Mouse (Mus musculus) neural tube, embryonic 13.5 days (tissue): Measurements from ENCODE around the gene Rpl19. TPM values are rescaled to one million over a fixed set of nuclear protein-coding genes. Genes with fewer than 3 reads are reported as not detected.
A peak's percentile ranks its signal among the peaks of the same experiment; 100 is the strongest.

Source experiments
- ATAC-seq: fragments of 200-750 bp; cut with Nextera tagmentation; 2 replicates; pipeline ENCODE4 v1.8.0; 2017; ENCODE audit warnings: low read depth, mild to moderate bottlenecking, moderate TSS enrichment, moderate library complexity
- H3K27ac ChIP-seq: fragments of 300-500 bp; sonication (generic); replicated peaks from 2 replicates; pipeline ENCODE4 v1.5.1; 2015; ENCODE audit warnings: moderate library complexity, mild to moderate bottlenecking, inconsistent platforms
- H3K27me3 ChIP-seq: fragments of 300-500 bp; sonication (generic); 2 replicates; pipeline ENCODE4 v1.6.1; 2015; ENCODE audit warnings: mild to moderate bottlenecking, inconsistent platforms
- H3K36me3 ChIP-seq: fragments of 300-500 bp; sonication (generic); 2 replicates; pipeline ENCODE4 v1.6.1; 2015; ENCODE audit warnings: mild to moderate bottlenecking, inconsistent platforms
- H3K4me1 ChIP-seq: fragments of 300-500 bp; sonication (generic); replicated peaks from 2 replicates; pipeline ENCODE4 v1.6.1; 2015; ENCODE audit warnings: inconsistent platforms
- H3K4me2 ChIP-seq: fragments of 300-500 bp; sonication (generic); 2 replicates; pipeline ENCODE4 v1.6.1; 2015; ENCODE audit warnings: inconsistent platforms, mild to moderate bottlenecking, moderate library complexity
- H3K4me3 ChIP-seq: fragments of 300-500 bp; sonication (generic); 2 replicates; pipeline ENCODE4 v1.5.1; 2015; ENCODE audit warnings: mild to moderate bottlenecking, inconsistent platforms
- H3K9ac ChIP-seq: fragments of 300-500 bp; sonication (generic); 2 replicates; pipeline ENCODE4 v1.6.1; 2015; ENCODE audit warnings: moderate library complexity, mild to moderate bottlenecking, inconsistent platforms
- H3K9me3 ChIP-seq: fragments of 300-500 bp; sonication (generic); 2 replicates; pipeline ENCODE4 v1.6.1; 2016; ENCODE audit warnings: inconsistent platforms
- WGBS: fragments of 180-500 bp; shearing (Covaris S2); methylation state at CpG from one replicate; pipeline ENCODE4 v1.1.7; 2015; 5-methylcytosine and 5-hydroxymethylcytosine counted together
- polyA plus RNA-seq: library from polyadenylated mRNA; unstranded; fragments of >200 nt; fragmentation: Nextera tagmentation; extraction: Ambion mirVana; gene quantifications from 2 replicates; pipeline ENCODE4 v1.2.1, GENCODE M21; 2015

Rpl19 gene
- polyA plus RNA-seq, 1 experiment from 2014 or later = 722 TPM

DNA sequence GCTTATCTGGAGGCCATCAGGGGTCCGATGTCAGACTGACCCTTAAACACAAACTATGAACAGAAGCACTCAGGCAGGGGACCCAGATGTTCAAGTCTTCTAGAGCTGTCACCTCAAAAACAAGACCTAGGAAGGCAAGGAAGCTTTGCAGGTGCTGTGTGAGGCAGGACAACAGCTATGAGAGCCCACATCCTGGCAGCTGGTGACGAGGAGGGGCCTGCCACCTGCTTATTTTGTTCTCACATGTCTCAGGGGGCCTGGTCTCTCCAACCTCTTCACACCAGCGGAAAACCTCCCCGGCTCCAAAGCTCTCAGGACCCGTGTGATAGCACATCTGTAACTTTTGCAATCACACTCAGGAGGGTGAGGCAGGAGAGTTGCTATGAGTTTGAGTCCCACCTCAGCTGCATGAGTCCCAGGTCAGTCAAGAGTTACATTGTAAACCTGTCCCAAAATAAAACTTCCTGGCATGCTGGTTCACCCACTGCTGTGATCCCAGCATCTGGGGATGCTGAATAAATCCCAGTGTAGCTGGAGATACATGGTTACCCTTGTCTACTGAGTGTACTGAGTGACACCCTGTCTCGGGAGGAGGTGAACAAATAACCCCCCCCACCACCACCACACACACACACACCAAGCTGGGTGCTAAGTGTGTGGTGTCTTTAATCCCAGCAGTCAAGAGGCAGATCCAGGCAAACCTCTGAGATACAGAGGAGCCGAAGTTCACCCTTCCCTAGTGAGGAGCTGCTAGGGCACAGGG, 26.0 kb upstream of the Rpl19 start:
- H3K27me3 ChIP-seq = peaks cover 19% of the 10 kb centered on the region; the same call in 1 of the 2 replicates
- H3K4me2 ChIP-seq = no peak overlapping the region
- no peak for ATAC-seq
- no peaks in the 10 kb centered on the region for H3K9me3 ChIP-seq
- no peak overlapping the region for H3K27ac ChIP-seq
- peak overlapping the region; percentile 22; the same call in 1 of the 2 replicates for H3K9ac ChIP-seq
- H3K4me1 ChIP-seq = peaks cover 42% of the 10 kb centered on the region
- H3K36me3 ChIP-seq = peaks cover 31% of the 10 kb centered on the region
- no peak overlapping the region for H3K4me3 ChIP-seq
- WGBS = 33% methylated on average over 7 of the region's 7 CpGs

DNA sequence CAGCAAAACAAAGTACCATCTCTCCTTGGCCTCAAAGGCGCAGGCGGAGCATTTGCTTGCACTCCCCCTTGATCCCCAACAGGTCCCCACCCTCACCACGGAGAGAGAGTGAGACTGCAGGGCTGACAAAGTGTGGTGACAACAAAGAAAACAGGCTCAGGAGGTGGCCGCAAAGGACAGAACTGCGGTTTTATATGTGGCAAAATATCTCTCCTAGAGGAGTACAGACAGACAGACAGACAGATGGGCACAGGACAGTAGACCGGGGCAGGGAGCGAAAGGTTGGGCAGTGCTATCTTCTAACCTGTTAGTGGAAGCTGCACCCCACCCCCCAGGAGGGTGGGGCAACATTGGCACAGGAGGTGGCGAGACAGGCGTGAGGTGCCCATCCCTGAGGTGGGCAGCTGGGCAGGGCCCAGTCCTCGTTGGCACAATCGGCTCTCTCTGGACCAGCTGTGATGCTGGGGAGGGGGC, 25.1 kb upstream of the Rpl19 start:
- H3K4me3 ChIP-seq = no peak overlapping the region
- peaks cover 37% of the 10 kb centered on the region for H3K4me1 ChIP-seq
- no peak overlapping the region for H3K9ac ChIP-seq
- H3K9me3 ChIP-seq = no peaks in the 10 kb centered on the region
- ATAC-seq = no peak
- peaks cover 17% of the 10 kb centered on the region; the same call in 1 of the 2 replicates for H3K27me3 ChIP-seq
- no peak overlapping the region for H3K4me2 ChIP-seq
- H3K27ac ChIP-seq = no peak overlapping the region
- H3K36me3 ChIP-seq = peaks cover 39% of the 10 kb centered on the region
- 23% methylated on average over 11 of the region's 11 CpGs for WGBS

DNA sequence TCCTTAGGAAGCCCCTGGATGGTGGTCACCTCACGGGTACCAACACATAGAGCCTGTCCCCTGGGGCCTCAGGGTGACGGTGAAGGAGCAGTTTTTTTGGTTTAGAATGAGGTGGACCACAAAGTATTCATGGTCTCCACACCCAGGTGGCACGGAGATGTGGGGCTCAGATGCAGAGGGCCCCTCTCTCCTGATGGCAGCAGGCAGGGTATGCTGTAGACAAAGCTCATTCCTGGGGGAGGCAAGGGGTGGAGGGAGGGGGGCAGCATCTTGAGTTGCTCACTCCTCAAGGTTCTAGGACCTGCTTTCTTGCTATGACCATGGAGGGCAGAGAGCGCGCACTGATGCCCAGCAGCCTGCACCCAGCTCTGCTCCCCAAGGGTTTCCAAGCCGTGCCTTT, 24.5 kb upstream of the Rpl19 start:
- Histone ChIP-seq H3K4me1 (peaks cover 37% of the 10 kb centered on the region), H3K4me2 (no peak overlapping the region), H3K36me3 (peaks cover 44% of the 10 kb centered on the region), H3K9me3 (no peaks in the 10 kb centered on the region), H3K27ac (no peak overlapping the region), H3K4me3 (no peak overlapping the region), H3K27me3 (peaks cover 13% of the 10 kb centered on the region; the same call in 1 of the 2 replicates), H3K9ac (no peak overlapping the region)
- no peak for ATAC-seq
- 63% methylated on average over 6 of the region's 6 CpGs for WGBS

DNA sequence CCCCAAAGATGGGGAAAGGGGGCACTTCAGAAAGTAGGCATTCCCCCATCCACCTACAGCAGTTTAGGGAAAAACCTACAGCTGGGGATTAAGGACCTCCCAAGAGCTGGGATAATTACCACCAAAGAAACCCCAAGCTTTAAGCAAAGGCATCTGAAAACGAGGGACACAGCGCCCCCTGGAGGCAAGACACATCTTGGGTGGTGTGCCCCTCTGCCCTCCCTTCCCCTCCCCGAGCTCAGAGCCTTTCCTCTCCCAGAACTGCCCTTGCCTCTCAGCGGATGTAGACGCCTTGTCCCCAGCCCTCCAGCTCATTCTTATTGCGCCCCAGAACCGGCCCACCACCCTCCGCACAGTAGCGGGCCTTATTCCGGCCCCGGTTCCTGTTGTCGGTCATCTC, 23.9 kb upstream of the Rpl19 start:
- Histone ChIP-seq H3K9me3 (no peaks in the 10 kb centered on the region), H3K27ac (no peak overlapping the region), H3K4me2 (peak overlapping the region; percentile 21; the same call in 1 of the 2 replicates), H3K27me3 (peaks cover 13% of the 10 kb centered on the region; the same call in 1 of the 2 replicates), H3K4me3 (no peak overlapping the region), H3K4me1 (peaks cover 37% of the 10 kb centered on the region), H3K36me3 (peaks cover 51% of the 10 kb centered on the region), H3K9ac (0 out of 2 replicates have a peak overlapping the region, but pooled peaks have one; percentile 0)
- WGBS = 8% methylated on average over 12 of the region's 12 CpGs
- no peak for ATAC-seq

DNA sequence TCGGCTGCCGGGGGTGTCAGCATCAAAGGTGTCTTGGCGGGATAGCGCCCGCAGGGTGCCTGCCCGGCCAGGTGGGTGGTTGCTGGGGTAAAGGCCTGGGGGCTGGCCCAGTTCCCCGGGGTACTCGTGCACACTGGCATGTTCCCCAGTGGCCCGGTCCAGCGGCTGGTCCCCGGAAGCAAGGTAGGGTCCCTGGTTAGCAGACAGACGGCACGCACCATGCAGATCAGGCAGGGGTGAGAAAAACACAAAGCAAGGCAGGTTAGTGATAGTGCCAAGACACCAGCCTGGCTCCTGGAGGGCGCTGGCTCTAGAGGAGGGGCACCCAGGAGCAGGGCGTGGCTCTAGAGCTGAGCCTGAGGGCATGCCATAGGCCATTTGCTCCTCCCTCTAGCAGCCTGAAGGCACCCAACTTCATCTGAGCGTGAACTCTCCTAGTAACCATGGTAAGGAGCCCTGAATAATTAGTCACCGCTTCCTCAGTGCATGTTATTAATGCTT, 23.3 kb upstream of the Rpl19 start:
- peaks cover 37% of the 10 kb centered on the region for H3K4me1 ChIP-seq
- no peak for ATAC-seq
- 25% methylated on average over 17 of the region's 17 CpGs for WGBS
- no peaks in the 10 kb centered on the region for H3K9me3 ChIP-seq
- H3K27me3 ChIP-seq = peaks cover 13% of the 10 kb centered on the region; the same call in 1 of the 2 replicates
- H3K9ac ChIP-seq = 0 out of 2 replicates have a peak overlapping the region, but pooled peaks have one; percentile 0
- H3K36me3 ChIP-seq = peaks cover 57% of the 10 kb centered on the region
- H3K4me2 ChIP-seq = peak overlapping the region; percentile 21; the same call in 1 of the 2 replicates
- H3K27ac ChIP-seq = no peak overlapping the region
- no peak overlapping the region for H3K4me3 ChIP-seq

DNA sequence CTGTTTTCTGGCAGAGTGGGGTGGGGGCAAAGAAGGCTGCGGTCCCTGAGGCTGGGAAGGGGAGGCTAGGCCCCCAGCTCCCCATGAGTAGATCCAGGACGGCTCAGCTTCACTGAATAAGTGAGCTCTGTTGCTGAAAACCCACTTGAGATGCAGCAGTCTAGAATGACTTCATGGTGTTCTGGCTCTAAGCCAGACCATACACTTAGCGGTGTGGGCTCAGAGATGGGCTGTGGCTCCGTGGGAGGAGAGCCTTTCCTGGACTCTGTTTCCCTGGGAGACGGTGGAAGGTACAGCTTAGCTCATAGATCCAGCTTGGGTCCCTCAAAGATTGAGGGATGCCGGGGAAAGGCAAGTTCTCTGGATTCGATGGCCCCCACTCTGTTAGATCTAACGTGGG, 22.3 kb upstream of the Rpl19 start:
- no peak for ATAC-seq
- no peak overlapping the region for H3K9ac ChIP-seq
- peaks cover 66% of the 10 kb centered on the region for H3K36me3 ChIP-seq
- H3K4me3 ChIP-seq = no peak overlapping the region
- no peak overlapping the region for H3K4me2 ChIP-seq
- no peaks in the 10 kb centered on the region for H3K9me3 ChIP-seq
- H3K4me1 ChIP-seq = peaks cover 32% of the 10 kb centered on the region
- peaks cover 13% of the 10 kb centered on the region; the same call in 1 of the 2 replicates for H3K27me3 ChIP-seq
- H3K27ac ChIP-seq = peak overlapping the region; percentile 9; the same call in 1 of the 2 replicates
- 71% methylated on average over 8 of the region's 8 CpGs for WGBS

DNA sequence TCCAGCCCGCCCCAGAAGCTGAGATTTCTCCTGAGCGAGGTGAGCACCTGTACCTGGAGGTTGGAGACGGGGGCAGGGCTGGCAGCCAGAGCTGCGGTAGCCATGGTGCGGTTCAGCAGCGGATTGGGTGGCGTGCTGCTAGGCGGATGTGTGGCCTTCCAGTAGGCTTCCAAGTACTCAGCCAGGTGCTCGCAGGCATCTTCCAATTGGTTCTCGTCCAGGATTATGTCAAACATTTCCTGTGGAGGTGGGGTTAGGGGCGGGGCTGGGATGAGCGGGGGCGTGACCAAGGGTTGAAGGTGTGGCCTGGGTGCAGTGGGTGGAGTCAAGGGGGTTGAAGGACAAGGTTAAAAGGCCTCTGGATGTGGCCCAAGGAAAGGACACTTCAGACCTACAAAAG, 21.4 kb upstream of the Rpl19 start:
- Histone ChIP-seq H3K9ac (no peak overlapping the region), H3K4me2 (no peak overlapping the region), H3K36me3 (peaks cover 75% of the 10 kb centered on the region), H3K4me3 (no peak overlapping the region), H3K27me3 (peaks cover 13% of the 10 kb centered on the region; the same call in 1 of the 2 replicates), H3K4me1 (peaks cover 28% of the 10 kb centered on the region), H3K9me3 (no peaks in the 10 kb centered on the region), H3K27ac (no peak overlapping the region)
- no peak for ATAC-seq
- 44% methylated on average over 13 of the region's 13 CpGs for WGBS

DNA sequence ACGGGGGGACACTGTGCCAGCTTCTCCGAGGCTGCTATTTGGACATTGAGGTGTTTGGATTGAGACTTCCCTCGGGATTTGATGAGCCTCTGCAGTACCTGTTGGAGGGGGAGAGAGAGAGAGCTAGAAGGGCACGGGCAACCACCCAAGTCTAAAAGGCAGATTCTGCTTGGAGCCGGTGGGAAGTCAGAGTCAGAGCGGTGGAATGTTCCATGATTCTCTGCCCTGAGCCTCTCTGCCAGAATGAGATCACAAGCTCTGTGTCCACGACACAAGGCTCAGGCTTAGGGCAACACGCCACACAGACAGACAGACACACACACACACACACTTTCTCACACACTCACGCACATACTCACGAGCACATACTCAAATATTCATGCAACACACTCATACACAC, 20.8 kb upstream of the Rpl19 start:
- Histone ChIP-seq H3K27ac (no peak overlapping the region), H3K4me1 (peaks cover 26% of the 10 kb centered on the region), H3K27me3 (peaks cover 11% of the 10 kb centered on the region; the same call in 1 of the 2 replicates), H3K4me3 (no peak overlapping the region), H3K9ac (no peak overlapping the region), H3K36me3 (peaks cover 81% of the 10 kb centered on the region), H3K9me3 (no peaks in the 10 kb centered on the region), H3K4me2 (no peak overlapping the region)
- WGBS = 82% methylated on average over 10 of the region's 10 CpGs
- no peak for ATAC-seq

DNA sequence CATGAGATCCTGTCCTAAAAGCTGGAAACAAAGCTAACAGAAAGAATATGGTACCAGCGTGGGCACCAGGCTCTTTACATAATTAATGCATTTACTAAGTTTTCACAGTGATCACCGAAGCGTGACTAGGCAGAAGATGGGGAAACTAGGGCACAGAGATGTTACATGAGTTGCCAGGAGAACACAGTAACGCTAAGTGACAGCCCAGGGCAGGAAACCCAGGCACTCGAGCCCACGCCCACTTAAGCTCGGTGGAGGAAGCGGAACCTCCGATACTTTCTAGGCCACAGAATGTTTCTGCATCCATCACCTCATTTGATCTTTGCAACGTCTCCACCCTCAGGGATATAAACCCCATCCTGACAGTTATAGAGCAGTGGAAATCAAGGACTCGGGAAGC, 18.4 kb upstream of the Rpl19 start:
- Histone ChIP-seq H3K4me3 (no peak overlapping the region), H3K9me3 (no peaks in the 10 kb centered on the region), H3K4me2 (no peak overlapping the region), H3K27ac (no peak overlapping the region), H3K27me3 (no peaks in the 10 kb centered on the region), H3K4me1 (peaks cover 12% of the 10 kb centered on the region), H3K9ac (no peak overlapping the region), H3K36me3 (peaks cover 96% of the 10 kb centered on the region)
- ATAC-seq = no peak
- WGBS = 86% methylated on average over 11 of the region's 11 CpGs

DNA sequence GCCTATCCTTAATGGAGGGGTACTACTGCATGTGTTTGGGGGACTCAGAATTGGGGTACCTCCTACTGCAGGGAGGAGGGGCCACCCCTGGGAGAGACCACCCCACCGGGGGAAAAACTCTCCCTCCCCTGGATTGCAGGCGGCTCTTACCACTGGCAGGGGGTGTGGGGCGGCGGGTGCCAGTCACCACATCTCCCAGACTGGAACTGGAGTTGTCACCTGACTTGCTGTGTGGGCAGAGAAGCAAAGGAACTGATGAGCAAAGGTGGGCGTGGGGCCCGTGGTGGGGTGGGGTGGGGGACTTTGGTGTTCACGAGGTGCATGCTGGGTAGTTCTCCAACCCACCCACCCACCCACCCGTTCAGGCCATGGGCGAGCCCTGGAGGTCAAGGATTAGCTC, 14.8 kb upstream of the Rpl19 start:
- Histone ChIP-seq H3K36me3 (peaks cover 95% of the 10 kb centered on the region), H3K4me3 (no peak overlapping the region), H3K27me3 (no peaks in the 10 kb centered on the region), H3K9me3 (no peaks in the 10 kb centered on the region), H3K4me1 (no peaks in the 10 kb centered on the region), H3K4me2 (no peak overlapping the region), H3K9ac (no peak overlapping the region), H3K27ac (no peak overlapping the region)
- WGBS = 75% methylated on average over 9 of the region's 9 CpGs
- no peak for ATAC-seq

DNA sequence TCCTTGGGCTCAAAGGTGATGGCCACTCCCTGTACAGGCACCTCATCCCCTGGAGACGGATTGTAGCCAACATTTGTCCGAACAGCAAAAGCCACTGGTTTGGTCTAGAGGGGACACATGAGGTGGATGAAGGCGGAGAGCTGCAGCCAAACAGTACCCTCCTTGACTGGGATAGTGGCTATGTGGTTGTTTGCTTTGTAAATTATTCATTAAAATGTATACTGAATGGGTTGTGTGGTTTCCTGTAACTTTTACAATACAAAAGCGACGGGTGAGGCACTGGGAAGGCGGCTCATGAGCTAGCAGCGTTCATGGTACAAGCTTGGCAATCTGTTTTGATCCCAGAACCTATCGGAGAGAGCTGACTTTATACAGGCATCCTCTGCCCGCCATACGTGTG, 13.7 kb upstream of the Rpl19 start:
- Histone ChIP-seq H3K4me3 (no peak overlapping the region), H3K9ac (no peak overlapping the region), H3K4me1 (peaks cover under 1% of the 10 kb centered on the region), H3K9me3 (no peaks in the 10 kb centered on the region), H3K27ac (no peak overlapping the region), H3K27me3 (no peaks in the 10 kb centered on the region), H3K36me3 (peaks cover 95% of the 10 kb centered on the region), H3K4me2 (no peak overlapping the region)
- 80% methylated on average over 10 of the region's 10 CpGs for WGBS
- no peak for ATAC-seq

DNA sequence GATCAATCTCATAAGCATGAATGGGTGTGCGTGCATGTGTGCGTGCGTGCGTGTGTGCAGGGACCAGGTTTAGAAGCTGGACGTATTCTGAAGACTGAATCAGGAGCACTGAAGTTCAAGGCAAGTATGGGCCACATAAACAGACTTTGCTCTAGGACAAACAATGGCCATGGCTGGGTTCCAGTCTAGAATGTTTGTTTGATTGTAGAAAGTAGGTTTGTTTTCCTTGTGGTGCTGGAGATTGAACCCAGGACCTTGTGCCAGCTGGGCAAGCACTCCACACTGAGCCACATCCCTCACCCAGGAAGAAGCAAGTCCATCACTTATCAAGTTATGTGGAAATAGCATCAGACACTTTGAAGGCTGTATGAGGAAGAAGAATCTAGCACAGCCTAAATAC, 10.3 kb upstream of the Rpl19 start:
- WGBS = 94% methylated on average over 5 of the region's 5 CpGs
- ATAC-seq = no peak
- peaks cover 76% of the 10 kb centered on the region for H3K36me3 ChIP-seq

More for the DNA sequence above, 10.3 kb upstream of the Rpl19 start:
- Histone ChIP-seq H3K4me3 (no peak overlapping the region), H3K9ac (no peak overlapping the region), H3K27ac (no peak overlapping the region), H3K27me3 (no peaks in the 10 kb centered on the region), H3K4me2 (no peak overlapping the region), H3K9me3 (no peaks in the 10 kb centered on the region), H3K4me1 (peaks cover 33% of the 10 kb centered on the region)
